Mouse (Mus musculus): ENCODE measurements around the gene Smad3. TPM values are rescaled to one million over a fixed set of nuclear protein-coding genes. Genes with fewer than 3 reads are reported as not detected.

Gene Smad3
- polyA plus RNA-seq, 1 experiment: 25.5 TPM

- Histone ChIP-seq H3K36me3 (ENCODE audit: control insufficient read depth, insufficient read depth) (no peaks in the 10 kb centered on the region), H3K79me2 (ENCODE audit: control insufficient read depth, insufficient read depth) (peaks cover 15% of the 10 kb centered on the region), H3ac (ENCODE audit: control insufficient read depth, insufficient read length) (no peak overlapping the region), H3K4me3 (no peak overlapping the region), H3K4me2 (ENCODE audit: low read depth) (peak overlapping the region; percentile 80), H3K27me3 (ENCODE audit: control insufficient read depth, insufficient read depth, insufficient read length) (no peaks in the 10 kb centered on the region)
- TF ChIP-seq CEBPB (IDR thresholded peaks at IDR 0.05; ENCODE audit: insufficient read depth, poor library complexity, severe bottlenecking) (no peak), MYOG (IDR thresholded peaks at IDR 0.05; ENCODE audit: control insufficient read depth in 1 of 3, insufficient read depth in 1 of 3, insufficient read length in 2 of 3, low read depth in 2 of 3) (no peak), POLR2A (IDR thresholded peaks at IDR 0.05; ENCODE audit: insufficient read length, low read depth) (no peak), SRF (IDR thresholded peaks at IDR 0.05; ENCODE audit: control insufficient read depth, insufficient read length, low read depth) (no peak)
Measured at GRCm38 (mm10) chr9:63701957-63702309, 55.9 kb downstream of the Smad3 start.

- Histone ChIP-seq H3ac (ENCODE audit: control insufficient read depth, insufficient read length) (no peak overlapping the region), H3K79me2 (ENCODE audit: control insufficient read depth, insufficient read depth) (peaks cover 18% of the 10 kb centered on the region), H3K36me3 (ENCODE audit: control insufficient read depth, insufficient read depth) (no peaks in the 10 kb centered on the region), H3K4me3 (no peak overlapping the region), H3K4me2 (ENCODE audit: low read depth) (peak overlapping the region; percentile 80), H3K27me3 (ENCODE audit: control insufficient read depth, insufficient read depth, insufficient read length) (no peaks in the 10 kb centered on the region)
- TF ChIP-seq POLR2A (IDR thresholded peaks at IDR 0.05; ENCODE audit: insufficient read length, low read depth): no peak
- TF ChIP-seq TCF12 (IDR thresholded peaks at IDR 0.05; ENCODE audit: insufficient read depth, poor library complexity, severe bottlenecking): no peak
- TF ChIP-seq MYOD1 (IDR thresholded peaks at IDR 0.05; ENCODE audit: control insufficient read depth in 1 of 3, insufficient read length in 2 of 3, low read depth in 2 of 3): peak; percentile 37 to 77 (median 50)
- peak; percentile 55 for TF ChIP-seq USF1 (IDR thresholded peaks at IDR 0.05; ENCODE audit: low read depth)
- peak in 1 of 3 experiments; percentile 55 for TF ChIP-seq MYOG (IDR thresholded peaks at IDR 0.05; ENCODE audit: control insufficient read depth in 1 of 3, insufficient read depth in 1 of 3, insufficient read length in 2 of 3, low read depth in 2 of 3)
- TF ChIP-seq POLR2AphosphoS2 (IDR thresholded peaks at IDR 0.05; ENCODE audit: insufficient read length, low read depth): no peak
- TF ChIP-seq MAX (IDR thresholded peaks at IDR 0.05; ENCODE audit: low read depth): no peak
- no peak for TF ChIP-seq E2F4 (IDR thresholded peaks at IDR 0.05; ENCODE audit: insufficient read depth)
- no peak for TF ChIP-seq SRF (IDR thresholded peaks at IDR 0.05; ENCODE audit: control insufficient read depth, insufficient read length, low read depth)
- TF ChIP-seq CEBPB (IDR thresholded peaks at IDR 0.05; ENCODE audit: insufficient read depth, poor library complexity, severe bottlenecking): no peak
Measured at GRCm38 (mm10) chr9:63701258-63701956, 56.4 kb downstream of the Smad3 start.

GRCm38 (mm10) chr9:63699145-63699544 is 58.6 kb downstream of the Smad3 start:
- no peak overlapping the region for H3ac ChIP-seq (ENCODE audit: control insufficient read depth, insufficient read length)
- no peaks in the 10 kb centered on the region for H3K36me3 ChIP-seq (ENCODE audit: control insufficient read depth, insufficient read depth)
- TF ChIP-seq POLR2AphosphoS2 (IDR thresholded peaks at IDR 0.05; ENCODE audit: insufficient read length, low read depth) (no peak), REST (IDR thresholded peaks at IDR 0.05; ENCODE audit: insufficient read depth, insufficient read length) (no peak), USF1 (IDR thresholded peaks at IDR 0.05; ENCODE audit: low read depth) (no peak), POLR2A (IDR thresholded peaks at IDR 0.05; ENCODE audit: insufficient read length, low read depth) (no peak)
- H3K27me3 ChIP-seq (ENCODE audit: control insufficient read depth, insufficient read depth, insufficient read length): no peaks in the 10 kb centered on the region
- H3K4me2 ChIP-seq (ENCODE audit: low read depth): no peak overlapping the region
- H3K79me2 ChIP-seq (ENCODE audit: control insufficient read depth, insufficient read depth): peaks cover 25% of the 10 kb centered on the region
- no peak overlapping the region for H3K4me3 ChIP-seq

- no peak overlapping the region for H3K4me3 ChIP-seq
- no peaks in the 10 kb centered on the region for H3K36me3 ChIP-seq (ENCODE audit: control insufficient read depth, insufficient read depth)
- no peaks in the 10 kb centered on the region for H3K27me3 ChIP-seq (ENCODE audit: control insufficient read depth, insufficient read depth, insufficient read length)
- H3ac ChIP-seq (ENCODE audit: control insufficient read depth, insufficient read length): no peak overlapping the region
- TF ChIP-seq MYOG (IDR thresholded peaks at IDR 0.05; ENCODE audit: control insufficient read depth in 1 of 3, insufficient read depth in 1 of 3, insufficient read length in 2 of 3, low read depth in 2 of 3) (no peak), CEBPB (IDR thresholded peaks at IDR 0.05; ENCODE audit: insufficient read depth, poor library complexity, severe bottlenecking) (peak; percentile 54; the same call in 1 of the 2 replicates)
- H3K79me2 ChIP-seq (ENCODE audit: control insufficient read depth, insufficient read depth): peaks cover 28% of the 10 kb centered on the region
- H3K4me2 ChIP-seq (ENCODE audit: low read depth): no peak overlapping the region
Measured at GRCm38 (mm10) chr9:63698320-63699045, 59.3 kb downstream of the Smad3 start.

- Histone ChIP-seq H3K27me3 (ENCODE audit: control insufficient read depth, insufficient read depth, insufficient read length) (no peaks in the 10 kb centered on the region), H3K4me2 (ENCODE audit: low read depth) (no peak overlapping the region), H3K4me3 (no peak overlapping the region), H3K36me3 (ENCODE audit: control insufficient read depth, insufficient read depth) (no peaks in the 10 kb centered on the region), H3K79me2 (ENCODE audit: control insufficient read depth, insufficient read depth) (peaks cover 33% of the 10 kb centered on the region), H3ac (ENCODE audit: control insufficient read depth, insufficient read length) (no peak overlapping the region)
- no peak for TF ChIP-seq MYOG (IDR thresholded peaks at IDR 0.05; ENCODE audit: control insufficient read depth in 1 of 3, insufficient read depth in 1 of 3, insufficient read length in 2 of 3, low read depth in 2 of 3)
- TF ChIP-seq CEBPB (IDR thresholded peaks at IDR 0.05; ENCODE audit: insufficient read depth, poor library complexity, severe bottlenecking): no peak
- no peak for TF ChIP-seq TCF12 (IDR thresholded peaks at IDR 0.05; ENCODE audit: insufficient read depth, poor library complexity, severe bottlenecking)
- no peak for TF ChIP-seq POLR2AphosphoS2 (IDR thresholded peaks at IDR 0.05; ENCODE audit: insufficient read length, low read depth)
Measured at GRCm38 (mm10) chr9:63697606-63698005, 60.2 kb downstream of the Smad3 start.
